Mouse (Mus musculus) C2C12 (cell line): ENCODE measurements around the gene Plekhg6. TPM values are rescaled to one million over a fixed set of nuclear protein-coding genes. Genes with fewer than 3 reads are reported as not detected.

Experiments
- H3K27me3 ChIP-seq: one replicate; pipeline ENCODE4 v1.6.1; 2011; ENCODE audit not compliant: control insufficient read depth, insufficient read depth, insufficient read length
- H3K36me3 ChIP-seq: one replicate; pipeline ENCODE4 v1.6.1; 2011; ENCODE audit not compliant: control insufficient read depth, insufficient read depth
- H3K4me3 ChIP-seq: one replicate; pipeline ENCODE4 v1.5.1; 2011; ENCODE audit warnings: mild to moderate bottlenecking, control low read depth; ENCODE audit not compliant: poor library complexity, insufficient read depth, severe bottlenecking
- H3K79me2 ChIP-seq: one replicate; pipeline ENCODE4 v1.6.1; 2011; ENCODE audit not compliant: control insufficient read depth, insufficient read depth
- H3K79me3 ChIP-seq: one replicate; pipeline ENCODE4 v1.6.1; 2011; ENCODE audit warnings: low read depth, control low read depth
- H3ac ChIP-seq: one replicate; pipeline ENCODE3; 2011; ENCODE audit warnings: low read depth; ENCODE audit not compliant: control insufficient read depth, insufficient read length
- CEBPB ChIP-seq: IDR thresholded peaks from one replicate; pipeline ENCODE4 v1.6.1; 2011; ENCODE audit warnings: low read depth, mild to moderate bottlenecking, control low read depth, moderate library complexity
- CTCF ChIP-seq: IDR thresholded peaks from one replicate; pipeline ENCODE4 v1.5.1; 2011; ENCODE audit not compliant: control insufficient read depth, insufficient read depth, insufficient read length
- FOSL1 ChIP-seq: IDR thresholded peaks from one replicate; pipeline ENCODE4 v1.8.0; 2011; ENCODE audit warnings: mild to moderate bottlenecking, low read length; ENCODE audit not compliant: poor library complexity, insufficient read depth, severe bottlenecking
- MAX ChIP-seq: IDR thresholded peaks from one replicate; pipeline ENCODE4 v1.6.1; 2011; ENCODE audit warnings: mild to moderate bottlenecking, control low read depth
- MYOD1 ChIP-seq: IDR thresholded peaks from one replicate; pipeline ENCODE4 v1.6.1; 2011; ENCODE audit warnings: low read depth; ENCODE audit not compliant: control insufficient read depth, insufficient read length
- MYOG ChIP-seq: IDR thresholded peaks from one replicate; pipeline ENCODE4 v1.6.1; 2011; ENCODE audit not compliant: control insufficient read depth, insufficient read length; ENCODE audit errors: extremely low read depth
- USF1 ChIP-seq: IDR thresholded peaks from one replicate; pipeline ENCODE4 v1.6.1; 2011; ENCODE audit warnings: low read depth, mild to moderate bottlenecking, control low read depth, moderate library complexity
- polyA plus RNA-seq: library from polyadenylated mRNA; unstranded; fragments of >200 nt; fragmentation: generic; extraction: Trizol; gene quantifications from one replicate; pipeline ENCODE4 v1.2.1, GENCODE M21; 2012; ENCODE audit warnings: missing spikeins

Gene Plekhg6
- polyA plus RNA-seq, 1 experiment: 0.09 TPM

- Histone ChIP-seq H3K79me3 (no peaks in the 10 kb centered on the region), H3ac (no peak overlapping the region), H3K36me3 (no peaks in the 10 kb centered on the region), H3K27me3 (no peaks in the 10 kb centered on the region), H3K4me3 (no peak overlapping the region), H3K79me2 (no peaks in the 10 kb centered on the region)
- TF ChIP-seq FOSL1 (peak; percentile 22), MAX (peak; percentile 75), CTCF (no peak), USF1 (no peak), MYOD1 (no peak), CEBPB (no peak), MYOG (no peak)
These were observed 32.7 kb upstream of the Plekhg6 start for GRCm38 (mm10) chr6:125413326-125413725.

- H3K27me3 ChIP-seq: no peaks in the 10 kb centered on the region
- H3K4me3 ChIP-seq: no peak overlapping the region
- TF ChIP-seq MAX (no peak), CEBPB (no peak), FOSL1 (no peak), MYOD1 (no peak), CTCF (no peak), USF1 (no peak), MYOG (no peak)
- no peaks in the 10 kb centered on the region for H3K79me3 ChIP-seq
- H3K79me2 ChIP-seq: no peaks in the 10 kb centered on the region
- H3K36me3 ChIP-seq: no peaks in the 10 kb centered on the region
- no peak overlapping the region for H3ac ChIP-seq
These were observed 31.1 kb upstream of the Plekhg6 start for GRCm38 (mm10) chr6:125411661-125412060.

GRCm38 (mm10) chr6:125410995-125411547, 30.5 kb upstream of the Plekhg6 start:
- Histone ChIP-seq H3K36me3 (no peaks in the 10 kb centered on the region), H3K27me3 (no peaks in the 10 kb centered on the region), H3K79me3 (no peaks in the 10 kb centered on the region), H3K4me3 (no peak overlapping the region), H3ac (no peak overlapping the region), H3K79me2 (no peaks in the 10 kb centered on the region)
- TF ChIP-seq CTCF (no peak), CEBPB (peak; percentile 98)

GRCm38 (mm10) chr6:125410551-125410950, 30.0 kb upstream of the Plekhg6 start:
- no peak for TF ChIP-seq MAX
- no peak for TF ChIP-seq CEBPB
- TF ChIP-seq MYOG: no peak
- TF ChIP-seq USF1: no peak
- TF ChIP-seq CTCF: no peak
- TF ChIP-seq MYOD1: no peak
- TF ChIP-seq FOSL1: no peak
- no peak overlapping the region for H3K4me3 ChIP-seq
- no peaks in the 10 kb centered on the region for H3K79me3 ChIP-seq
- H3ac ChIP-seq: no peak overlapping the region
- no peaks in the 10 kb centered on the region for H3K36me3 ChIP-seq
- H3K79me2 ChIP-seq: no peaks in the 10 kb centered on the region
- no peaks in the 10 kb centered on the region for H3K27me3 ChIP-seq

- TF ChIP-seq CEBPB (no peak), USF1 (no peak), FOSL1 (no peak), CTCF (no peak), MAX (no peak), MYOD1 (no peak), MYOG (no peak)
- no peaks in the 10 kb centered on the region for H3K27me3 ChIP-seq
- H3K79me3 ChIP-seq: no peaks in the 10 kb centered on the region
- H3K79me2 ChIP-seq: no peaks in the 10 kb centered on the region
- no peak overlapping the region for H3ac ChIP-seq
- no peak overlapping the region for H3K4me3 ChIP-seq
- no peaks in the 10 kb centered on the region for H3K36me3 ChIP-seq
These were observed 27.1 kb upstream of the Plekhg6 start for GRCm38 (mm10) chr6:125407657-125408056.

- no peak overlapping the region for H3K4me3 ChIP-seq
- H3K79me2 ChIP-seq: no peaks in the 10 kb centered on the region
- no peaks in the 10 kb centered on the region for H3K36me3 ChIP-seq
- H3K27me3 ChIP-seq: no peaks in the 10 kb centered on the region
- H3ac ChIP-seq: no peak overlapping the region
- no peak for TF ChIP-seq CEBPB
- no peak for TF ChIP-seq MAX
- TF ChIP-seq CTCF: no peak
- no peak for TF ChIP-seq USF1
- no peak for TF ChIP-seq MYOG
- TF ChIP-seq FOSL1: no peak
- TF ChIP-seq MYOD1: no peak
- H3K79me3 ChIP-seq: no peaks in the 10 kb centered on the region
These were observed 26.6 kb upstream of the Plekhg6 start for GRCm38 (mm10) chr6:125407224-125407623.
